Mouse (Mus musculus) kidney, adult 18-20 months (tissue): ENCODE measurements around the gene Prkce.
A peak's percentile ranks its signal among the peaks of the same experiment; 100 is the strongest.

ENCODE experiments used
- DNase-seq: peaks from one replicate; pipeline ENCODE4 v3.0.0; 2021

Prkce gene

GRCm38 (mm10) chr17:86183788-86184187 lies 16.2 kb downstream of the Prkce start:
- DNase-seq: no peak

GRCm38 (mm10) chr17:86184552-86185209 lies 17.1 kb downstream of the Prkce start:
- no peak for DNase-seq

DNA sequence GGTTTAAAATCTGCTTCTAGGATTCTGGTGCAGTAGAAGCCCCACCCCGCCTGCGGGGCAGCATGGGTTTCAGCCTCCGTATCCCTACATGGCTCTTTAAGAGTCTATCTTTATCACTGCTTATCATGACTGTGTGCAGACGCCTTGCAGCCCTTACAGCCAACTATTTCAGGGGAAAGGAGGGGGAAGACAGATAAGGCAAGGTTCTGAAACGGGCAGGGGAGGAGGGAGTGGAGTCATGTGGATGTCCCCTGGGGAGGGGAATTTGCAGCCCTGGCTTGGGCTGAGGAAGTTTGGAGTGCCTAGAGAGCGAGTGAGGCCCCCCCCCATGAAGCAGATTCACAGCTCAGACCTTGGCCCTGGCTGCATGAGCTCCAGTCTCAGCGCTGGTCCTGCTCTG lies 18.0 kb downstream of the Prkce start:
- no peak for DNase-seq

GRCm38 (mm10) chr17:86187777-86188176 lies 20.2 kb downstream of the Prkce start:
- DNase-seq: no peak

- peak; percentile 54 for DNase-seq
Measured at GRCm38 (mm10) chr17:86193979-86194378, 26.4 kb downstream of the Prkce start.

- DNase-seq: peak; percentile 46
Measured at GRCm38 (mm10) chr17:86194921-86195320, 27.3 kb downstream of the Prkce start.

DNA sequence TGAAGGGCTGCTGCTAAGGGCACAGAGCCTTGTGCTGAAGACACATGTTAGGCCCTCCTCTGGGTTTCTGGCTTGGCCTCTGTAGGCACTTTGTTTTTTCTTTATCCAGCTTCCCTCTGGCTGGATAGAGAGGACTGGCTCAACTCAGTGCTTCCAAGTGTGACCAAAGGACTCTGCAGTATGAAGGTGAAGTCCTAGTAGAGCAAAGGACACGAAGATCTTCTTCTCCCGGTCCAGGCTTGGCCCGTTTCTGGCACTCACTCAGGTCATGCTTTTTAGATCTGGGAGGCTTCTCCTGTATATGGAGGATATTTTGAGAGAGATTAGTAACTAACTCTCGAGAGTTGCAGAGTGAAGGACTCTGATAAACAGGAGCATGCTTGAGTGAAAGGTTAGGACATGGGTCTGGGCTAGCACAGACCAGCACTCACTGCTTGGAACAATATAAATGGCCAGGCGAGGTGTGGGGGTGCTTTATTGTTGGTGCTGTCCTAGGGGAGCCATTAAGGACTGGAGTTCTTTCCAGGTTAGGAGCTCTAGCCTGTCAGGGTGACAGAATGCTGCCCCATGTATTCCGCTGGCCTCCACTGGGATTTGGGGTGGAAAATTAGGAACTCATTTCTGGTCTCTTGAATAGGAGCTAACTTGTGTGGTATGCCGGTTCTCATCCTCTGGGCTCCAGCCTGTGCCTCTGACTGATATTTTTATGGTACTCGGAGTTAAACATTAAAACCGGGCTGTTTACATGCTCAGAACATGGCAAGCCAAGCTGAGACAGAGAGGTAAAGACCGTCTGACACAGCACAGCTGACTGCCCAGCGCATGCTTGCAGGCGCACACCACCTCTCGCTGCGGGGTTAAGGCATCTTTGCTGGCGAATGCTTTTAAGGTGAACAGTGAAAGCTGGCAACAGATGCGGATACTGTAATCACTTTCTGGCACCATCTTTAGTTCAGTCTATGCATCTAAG lies 31.2 kb downstream of the Prkce start:
- DNase-seq: peak; percentile 40

DNA sequence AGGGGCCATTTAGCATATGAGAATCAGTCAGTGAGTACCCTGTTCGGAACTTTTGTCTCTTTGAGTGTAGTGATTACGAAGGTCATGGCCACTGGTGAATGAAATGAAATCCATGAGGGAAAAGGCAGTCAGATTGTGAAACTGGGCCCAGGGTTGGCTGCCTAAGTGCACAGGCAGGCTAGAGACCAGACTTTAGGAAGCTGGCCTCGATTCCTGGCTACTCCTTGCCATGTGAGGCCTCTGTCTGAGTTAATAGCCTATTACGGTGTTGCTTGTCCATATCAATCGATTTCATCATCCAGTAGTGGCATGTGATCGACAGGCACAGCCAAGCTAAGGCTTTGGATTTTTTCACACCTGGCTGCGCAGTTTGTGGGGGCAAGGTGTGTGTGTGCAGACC lies 34.4 kb downstream of the Prkce start:
- no peak for DNase-seq

- DNase-seq: no peak
Measured at GRCm38 (mm10) chr17:86202972-86203371, 35.4 kb downstream of the Prkce start.

DNA sequence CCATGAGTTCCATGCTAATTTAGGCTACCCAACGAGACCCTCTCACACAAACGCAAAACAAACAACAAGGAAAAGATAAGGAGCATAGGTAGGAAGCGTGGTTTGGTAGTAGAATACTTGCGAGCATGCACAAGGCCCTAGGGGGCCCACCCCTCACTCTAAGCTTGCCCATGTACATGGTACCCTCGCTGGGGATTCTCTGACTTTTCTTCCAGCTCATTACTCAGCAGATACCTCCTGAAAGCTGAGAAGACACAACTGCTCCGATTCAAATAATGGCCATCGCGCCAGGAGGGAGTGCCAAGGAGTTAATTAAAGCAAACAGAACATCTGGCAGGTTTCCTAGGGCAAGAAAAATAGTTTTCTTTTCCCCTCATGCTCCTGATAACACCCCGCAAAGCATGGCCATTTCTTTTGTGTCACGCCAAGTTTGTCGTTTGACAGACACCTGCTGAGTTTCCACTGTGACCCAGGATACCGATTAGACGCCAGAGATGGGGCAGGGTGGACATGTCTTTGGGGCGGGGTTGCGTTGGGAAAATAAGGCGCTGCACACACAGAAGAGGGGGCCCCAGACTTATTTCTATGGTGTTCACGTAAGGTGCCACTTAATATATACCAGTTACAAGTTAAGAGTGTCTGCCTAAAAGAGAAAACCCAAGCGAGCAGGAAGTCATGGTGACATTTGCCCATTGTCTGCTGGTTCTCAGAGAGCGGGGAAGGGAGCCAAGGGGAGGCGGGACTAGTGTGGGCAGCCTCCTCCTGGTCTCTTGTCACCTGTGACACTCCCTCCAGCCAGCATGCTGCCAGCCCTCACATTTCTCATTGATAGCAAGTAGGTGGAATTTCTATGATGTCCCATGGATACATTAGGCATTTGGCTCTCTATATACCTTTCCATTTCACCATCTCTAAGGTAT lies 36.2 kb downstream of the Prkce start:
- DNase-seq: peak; percentile 53

DNA sequence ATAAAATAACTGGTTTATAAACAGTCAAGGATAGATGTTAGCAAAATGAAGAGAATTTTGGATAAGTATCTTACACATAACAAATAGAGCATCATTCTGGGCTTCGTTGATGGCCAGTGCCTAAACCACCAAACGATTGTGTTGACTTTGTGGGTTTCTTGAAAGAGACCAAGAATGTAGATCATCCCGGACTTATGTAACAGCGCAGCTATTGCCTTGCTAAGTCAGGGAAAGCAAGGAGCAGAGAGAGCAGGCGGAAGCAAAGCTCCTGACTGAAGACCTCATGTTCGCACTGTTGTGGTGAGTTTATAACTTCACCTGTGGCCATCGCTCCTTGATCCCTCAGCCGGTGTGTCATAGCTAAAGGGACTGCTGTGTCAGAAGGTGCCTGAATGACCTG lies 38.7 kb downstream of the Prkce start:
- DNase-seq: no peak

GRCm38 (mm10) chr17:86208057-86208820 lies 40.7 kb downstream of the Prkce start:
- no peak for DNase-seq

- no peak for DNase-seq
Measured at GRCm38 (mm10) chr17:86208821-86209186, 41.2 kb downstream of the Prkce start.

DNA sequence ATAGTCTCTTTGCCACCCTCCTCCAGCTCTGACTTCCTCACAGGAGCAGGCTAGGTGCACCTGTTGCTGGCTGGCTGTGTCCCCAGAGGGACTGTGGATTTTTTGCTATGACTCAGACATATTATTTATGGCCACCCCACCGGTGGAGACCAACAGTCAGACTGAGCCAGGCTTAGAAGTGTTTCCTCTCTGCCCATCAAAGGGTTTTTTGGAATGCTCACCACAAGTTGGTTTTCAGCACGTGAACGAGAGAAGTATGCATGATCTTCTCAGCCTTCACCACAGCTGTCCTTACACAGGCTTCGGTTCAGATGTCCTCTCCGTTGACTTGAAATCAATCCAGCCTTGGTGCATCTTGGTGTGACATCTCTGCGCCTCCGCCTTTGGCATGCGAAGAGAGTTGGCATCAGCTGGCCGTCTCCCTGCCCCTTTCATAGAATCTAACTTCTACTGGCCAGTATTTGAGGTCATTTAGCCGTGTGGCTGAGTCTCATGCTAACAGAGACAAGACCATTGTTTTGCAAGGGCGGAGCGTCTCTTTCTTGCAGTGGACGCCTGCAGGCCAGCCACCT lies 42.2 kb downstream of the Prkce start:
- no peak for DNase-seq

GRCm38 (mm10) chr17:86212204-86212603 lies 44.6 kb downstream of the Prkce start:
- DNase-seq: no peak

- no peak for DNase-seq
Measured at GRCm38 (mm10) chr17:86214285-86214684, 46.7 kb downstream of the Prkce start.

DNA sequence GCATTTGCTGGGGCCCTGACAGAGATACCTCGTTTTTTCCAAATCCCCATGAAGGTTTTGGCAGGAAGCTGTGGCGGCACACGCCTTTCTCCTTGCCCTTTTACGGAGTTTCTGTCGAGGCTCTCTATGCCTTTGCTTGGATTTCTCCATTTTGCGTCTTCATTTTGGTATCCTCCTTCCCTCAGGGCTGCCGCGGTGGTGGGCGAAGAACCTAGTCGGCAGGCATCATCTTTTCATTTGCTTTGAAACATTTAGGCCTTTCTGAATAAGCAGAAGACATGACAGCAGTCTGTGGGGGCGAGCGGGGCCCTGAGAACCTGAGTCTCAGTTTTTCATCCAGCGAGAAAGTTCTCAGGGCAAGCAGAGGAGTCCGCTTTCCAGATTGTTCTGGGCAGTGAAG lies 47.2 kb downstream of the Prkce start:
- no peak for DNase-seq

- peak; percentile 78 for DNase-seq
Measured at GRCm38 (mm10) chr17:86215771-86216170, 48.2 kb downstream of the Prkce start.

GRCm38 (mm10) chr17:86217468-86217867 lies 49.9 kb downstream of the Prkce start:
- no peak for DNase-seq

DNA sequence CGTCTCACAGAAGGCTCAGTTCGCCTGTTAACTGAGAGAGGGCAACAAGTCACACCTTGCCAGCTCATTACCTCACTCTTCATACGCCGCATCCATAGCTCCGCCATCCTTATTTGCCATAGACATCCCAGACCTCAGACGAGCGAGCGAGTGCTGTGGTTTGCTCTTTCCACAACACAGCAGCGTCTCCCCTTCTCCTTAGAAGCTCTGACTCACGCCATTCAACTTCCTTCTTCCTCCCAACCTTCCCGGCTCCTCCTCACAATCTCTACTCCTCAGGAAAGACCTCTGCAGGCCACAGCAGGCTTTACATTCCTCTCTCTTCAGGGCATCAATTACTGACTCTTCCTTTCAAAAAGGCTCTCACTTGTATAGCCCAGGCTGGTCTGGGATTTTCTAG lies 51.0 kb downstream of the Prkce start:
- DNase-seq: no peak

DNA sequence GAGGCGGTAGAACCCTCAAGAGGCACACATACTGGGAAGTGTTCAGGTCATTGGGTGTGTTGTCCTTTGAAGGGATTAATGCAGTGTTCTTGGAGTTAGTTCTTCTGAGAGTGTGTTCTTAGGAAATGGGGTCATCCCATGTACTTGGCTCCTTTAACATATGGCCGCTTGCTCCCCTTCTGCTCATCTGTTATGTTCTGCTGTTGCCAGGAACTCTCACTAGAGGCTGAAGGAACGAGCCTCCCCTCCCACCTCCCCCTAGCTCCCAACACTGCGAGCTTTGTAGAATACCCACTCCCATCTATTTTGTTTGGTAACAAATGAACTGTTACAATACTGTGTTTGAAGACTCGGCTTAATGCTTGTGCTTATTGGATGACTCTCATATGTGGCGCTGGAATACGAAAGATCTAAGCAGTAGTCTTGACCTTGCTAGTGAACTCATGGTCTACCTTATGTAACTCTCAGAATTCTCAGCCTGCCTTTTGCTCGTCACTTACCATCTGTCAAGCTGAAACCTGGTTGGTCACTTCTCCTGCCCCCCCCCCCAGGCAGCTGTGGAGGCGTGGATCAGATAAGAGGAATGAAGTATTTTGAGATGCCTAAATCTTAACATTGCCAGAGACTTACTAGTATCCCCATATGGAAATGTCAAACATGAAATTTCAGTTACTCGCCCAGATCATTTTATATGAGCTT lies 58.1 kb downstream of the Prkce start:
- DNase-seq: no peak
